In the genomic region with DNA sequence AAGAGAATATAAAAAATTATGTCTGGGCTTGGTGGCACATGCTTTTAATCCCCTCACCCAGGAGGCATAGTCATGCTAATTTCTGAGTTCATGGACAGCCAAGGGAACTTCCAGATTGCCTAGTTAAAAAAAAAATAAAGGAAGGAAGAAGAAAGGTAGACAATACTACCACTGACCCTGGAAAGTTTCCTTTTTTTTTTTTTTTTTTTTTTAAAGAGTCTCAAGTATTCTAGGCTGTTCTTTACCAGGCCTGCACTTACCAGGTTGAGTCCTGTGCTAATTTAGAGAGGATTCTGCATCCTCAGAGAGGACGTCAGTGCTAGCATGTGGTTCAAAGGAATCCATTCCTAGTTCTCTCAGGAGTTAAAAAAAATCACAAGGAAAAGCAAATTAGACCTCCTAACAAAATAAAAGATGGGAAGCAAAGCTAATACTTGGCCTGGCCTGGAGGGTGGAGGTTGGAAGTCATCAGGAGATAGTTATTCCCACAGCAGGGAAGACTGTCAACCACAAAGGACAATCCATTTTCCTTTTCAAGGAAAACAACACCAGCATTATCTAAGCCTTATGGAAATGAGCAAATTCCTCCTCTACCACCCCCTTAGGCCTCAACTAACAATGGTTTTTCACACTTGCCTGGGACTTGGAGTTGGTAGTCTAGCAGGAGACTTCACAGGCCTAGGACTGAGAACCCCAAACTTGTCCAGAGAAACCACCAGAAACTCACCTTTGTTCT, we compare ENCODE assay signal across 25 mouse cellular contexts. TPM values are rescaled to one million over a fixed set of nuclear protein-coding genes. Genes with fewer than 3 reads are reported as not detected.
A peak's percentile ranks its signal among the peaks of the same experiment; 100 is the strongest.
DNase-seq lines count a peak whose midpoint lies in the region; ATAC-seq and TF ChIP-seq lines count a peak whose summit lies in the region.
"Had no signal": no experiment of that assay in that cellular context is flagged by ENCODE, and none has a peak within 500 bp of the region (broad histone marks: within the 10 kb centered on the region; RNA-seq: fewer than 3 reads in every experiment).

No protein-coding gene starts in this region.

- TF ChIP-seq RAD21 in MEL (IDR thresholded peaks at IDR 0.05; ENCODE audit: low read depth, low read length) = no peak

- ATAC-seq in megakaryocyte, adult 5-6 weeks (ENCODE audit: poor library complexity, severe bottlenecking) = no peak
- no peak for ATAC-seq in liver, embryonic 14.5 days (ENCODE audit: insufficient read depth)
- ATAC-seq: forebrain, embryonic 13.5 days; intestine, postnatal 0 days had no signal

- peaks cover 3% of the 10 kb centered on the region for H3K36me3 ChIP-seq in megakaryocyte, embryonic 14.5 days (replicated peaks; ENCODE audit: low read length)
- no peaks in the 10 kb centered on the region for H3K36me3 ChIP-seq in ES-Bruce4 (ENCODE audit: control insufficient read depth, insufficient read depth, low read length, poor library complexity, severe bottlenecking)
- H3K36me3 ChIP-seq in MEL (ENCODE audit: control insufficient read depth in 1 of 2, insufficient read depth in 2 of 2, low read length in 2 of 2) = peaks cover 0 to 2% of the 10 kb centered on the region in 2 experiments; a peak in 1 of 4 replicates
- no peaks in the 10 kb centered on the region for H3K36me3 ChIP-seq in liver, embryonic 14.5 days (replicated peaks; ENCODE audit: control insufficient read depth, insufficient read depth, low read depth)
- H3K36me3 ChIP-seq in heart, embryonic 10.5 days = no peaks in the 10 kb centered on the region
- H3K36me3 ChIP-seq: midbrain, embryonic 12.5 days; neural tube, embryonic 13.5 days had no signal

- H3K4me3 ChIP-seq in megakaryocyte, embryonic 14.5 days (replicated peaks) = peak overlapping the region; percentile 71
- no peak overlapping the region for H3K4me3 ChIP-seq in ES-Bruce4 (ENCODE audit: low read depth, low read length)
- H3K4me3 ChIP-seq in MEL (ENCODE audit: control insufficient read depth in 1 of 2, insufficient read depth in 1 of 2, low read depth in 2 of 2, low read length in 2 of 2) = no peak overlapping the region
- no peak overlapping the region for H3K4me3 ChIP-seq in liver, embryonic 14.5 days (ENCODE audit: insufficient read depth in 1 of 2, low read depth in 2 of 2, low read length in 2 of 2)
- no peak overlapping the region for H3K4me3 ChIP-seq in heart, embryonic 10.5 days

- no peaks in the 10 kb centered on the region for H3K9me3 ChIP-seq in megakaryocyte, embryonic 14.5 days
- no peaks in the 10 kb centered on the region for H3K9me3 ChIP-seq in ES-Bruce4 (replicated peaks; ENCODE audit: control insufficient read depth, insufficient read depth, low read length, poor library complexity, severe bottlenecking)
- no peaks in the 10 kb centered on the region for H3K9me3 ChIP-seq in MEL (replicated peaks; ENCODE audit: insufficient read depth, low read length)
- H3K9me3 ChIP-seq in liver, embryonic 14.5 days (ENCODE audit: control insufficient read depth, low read length) = no peaks in the 10 kb centered on the region
- no peaks in the 10 kb centered on the region for H3K9me3 ChIP-seq in heart, embryonic 10.5 days
- H3K9me3 ChIP-seq: forebrain, embryonic 13.5 days; midbrain, embryonic 12.5 days; neural tube, embryonic 13.5 days had no signal

- TF ChIP-seq EP300 in ES-Bruce4 (IDR thresholded peaks at IDR 0.05; ENCODE audit: insufficient read depth, low read depth, low read length) (no peak), MEL (IDR thresholded peaks at IDR 0.05; ENCODE audit: low read depth in 1 of 2, low read length in 2 of 2) (no peak)
- no peak for TF ChIP-seq EP300 in liver, embryonic 14.5 days (IDR thresholded peaks at IDR 0.05; ENCODE audit: low read depth)

- peak overlapping the region; percentile 33; the same call in 1 of the 2 replicates for H3K9ac ChIP-seq in ES-Bruce4 (ENCODE audit: low read depth, poor library complexity, severe bottlenecking)
- H3K9ac ChIP-seq in MEL (ENCODE audit: control insufficient read depth, low read depth, low read length, poor library complexity, severe bottlenecking) = no peak overlapping the region
- no peak overlapping the region for H3K9ac ChIP-seq in liver, embryonic 14.5 days (replicated peaks)
- H3K9ac ChIP-seq: forebrain, embryonic 13.5 days; midbrain, embryonic 12.5 days had no signal

- TF ChIP-seq POLR2A in ES-Bruce4 (IDR thresholded peaks at IDR 0.05; ENCODE audit: insufficient read depth, low read length) (no peak), MEL (IDR thresholded peaks at IDR 0.05; ENCODE audit: control insufficient read depth in 1 of 2, insufficient read depth in 1 of 2, low read depth in 1 of 2, low read length in 2 of 2, poor library complexity in 1 of 2) (no peak)

- H3K79me2 ChIP-seq in MEL (ENCODE audit: control insufficient read depth, insufficient read depth, low read length, poor library complexity) = peaks cover 17% of the 10 kb centered on the region

- H3K4me2 ChIP-seq in liver, embryonic 14.5 days (ENCODE audit: low read depth) = peak overlapping the region; percentile 97; the same call in 1 of the 2 replicates

- 74% methylated on average over 1 of the region's 1 CpGs for WGBS in liver, embryonic 14.5 days (ENCODE audit: insufficient replicate concordance)
- WGBS in heart, embryonic 10.5 days = 54% methylated on average over 1 of the region's 1 CpGs

- peaks cover 34% of the 10 kb centered on the region for H3K4me1 ChIP-seq in megakaryocyte, embryonic 14.5 days
- H3K4me1 ChIP-seq in ES-Bruce4 (ENCODE audit: control insufficient read depth, insufficient read depth, low read length) (no peaks in the 10 kb centered on the region), MEL (ENCODE audit: control insufficient read depth in 1 of 2, insufficient read depth in 2 of 2, low read length in 2 of 2) (no peaks in the 10 kb centered on the region)
- H3K4me1 ChIP-seq in liver, embryonic 14.5 days (replicated peaks; ENCODE audit: control insufficient read depth in 2 of 2, insufficient read depth in 2 of 2, low read length in 1 of 2) = peaks cover 0 to 8% of the 10 kb centered on the region in 2 experiments; a peak in 3 of 4 replicates
- peaks cover 8% of the 10 kb centered on the region for H3K4me1 ChIP-seq in heart, embryonic 10.5 days

- TF ChIP-seq CTCF in ES-Bruce4 (IDR thresholded peaks at IDR 0.05; ENCODE audit: low read depth, low read length) = no peak
- TF ChIP-seq CTCF in MEL (IDR thresholded peaks at IDR 0.05 in 2 of 3, conservative IDR thresholded peaks at IDR 0.05 in 1 of 3; ENCODE audit: control insufficient read depth in 1 of 3, insufficient read depth in 1 of 3, low read depth in 2 of 3, low read length in 3 of 3, poor library complexity in 1 of 3, severe bottlenecking in 1 of 3) = no peak
- TF ChIP-seq CTCF in liver, embryonic 14.5 days (IDR thresholded peaks at IDR 0.05; ENCODE audit: low read depth) = no peak

- H3K27ac ChIP-seq in ES-Bruce4 (ENCODE audit: insufficient read depth, low read length) (peak overlapping the region; percentile 70), MEL (ENCODE audit: control insufficient read depth, low read depth, low read length) (no peak overlapping the region)
- H3K27ac ChIP-seq in liver, embryonic 14.5 days = no peak overlapping the region
- H3K27ac ChIP-seq in heart, embryonic 10.5 days = no peak overlapping the region
- H3K27ac ChIP-seq: forebrain, embryonic 13.5 days; hindbrain, embryonic 14.5 days; midbrain, embryonic 12.5 days; neural tube, embryonic 13.5 days; stomach, postnatal 0 days had no signal

- DNase-seq in MEL (ENCODE audit: low read depth, low spot score) = peak; percentile 17
- DNase-seq in liver, embryonic 14.5 days (ENCODE audit: low read depth in 3 of 3, low spot score in 3 of 3) = no peak
- no peak for DNase-seq in spleen, adult 12 weeks (ENCODE audit: low spot score)
- DNase-seq in heart, embryonic 10.5 days (ENCODE audit: low spot score) = no peak
- DNase-seq: adrenal gland, postnatal 14 days; B cell, adult 2 months; cerebellum, adult 11-12 months; cerebellum, postnatal 14 days; gastrocnemius, postnatal 10 days; kidney, adult 9 months; kidney, postnatal 10 days; layer of hippocampus, adult 9-11 months; lung, embryonic 14.5 days; lung, postnatal 14 days; thymus, adult 18-20 months; thymus, postnatal 36 days had no signal

- no peaks in the 10 kb centered on the region for H3K27me3 ChIP-seq in megakaryocyte, embryonic 14.5 days (replicated peaks)
- no peaks in the 10 kb centered on the region for H3K27me3 ChIP-seq in ES-Bruce4 (ENCODE audit: control insufficient read depth, insufficient read depth, low read length, poor library complexity, severe bottlenecking)
- no peaks in the 10 kb centered on the region for H3K27me3 ChIP-seq in MEL (ENCODE audit: control insufficient read depth in 1 of 2, insufficient read depth in 2 of 2, low read length in 2 of 2)
- H3K27me3 ChIP-seq in liver, embryonic 14.5 days (ENCODE audit: control insufficient read depth, insufficient read depth, low read length) = no peaks in the 10 kb centered on the region
- H3K27me3 ChIP-seq in heart, embryonic 10.5 days (ENCODE audit: insufficient read depth, poor library complexity, severe bottlenecking) = no peaks in the 10 kb centered on the region
- H3K27me3 ChIP-seq: forebrain, embryonic 13.5 days; midbrain, embryonic 12.5 days; neural tube, embryonic 13.5 days had no signal

TF ChIP-seq in MEL, 35 proteins besides CTCF, POLR2A, EP300 and RAD21:
- TF ChIP-seq ETS1 (IDR thresholded peaks at IDR 0.05; ENCODE audit: low read depth, low read length) = no peak
- no peak for TF ChIP-seq MYC (IDR thresholded peaks at IDR 0.05; ENCODE audit: low read depth, low read length)
- TF ChIP-seq TCF12 (IDR thresholded peaks at IDR 0.05; ENCODE audit: low read depth, low read length) = no peak
- no peak for TF ChIP-seq MEF2A (IDR thresholded peaks at IDR 0.05; ENCODE audit: extremely low read depth, insufficient replicate concordance, low read depth, low read length, poor library complexity, severe bottlenecking)
- peak; percentile 54; the same call in 1 of the 2 replicates for TF ChIP-seq ZNF384 (IDR thresholded peaks at IDR 0.05; ENCODE audit: low read depth, low read length)
- no peak for TF ChIP-seq CHD2 (IDR thresholded peaks at IDR 0.05; ENCODE audit: low read length)
TF ChIP-seq in MEL: peak in this region for 1.

RNA-seq across cellular contexts. Expression of gene Jarid2, which starts 1.0 kb away (rescaled TPM):
- 68.2 and 178 TPM in 2 replicates for polyA plus RNA-seq in megakaryocyte, embryonic 14.5 days (2012; ENCODE audit: insufficient read depth, low replicate concordance)
- 49.1 and 49.2 TPM in 2 replicates for total RNA-seq in megakaryocyte, adult 5-6 weeks (2015)
- total RNA-seq in megakaryocyte, adult 5-6 weeks (2017) = 59.8 and 74.4 TPM in 2 replicates
- polyA plus RNA-seq in ES-Bruce4 (2011; ENCODE audit: insufficient read depth, insufficient read length, low read depth, missing spikeins) (143 and 150 TPM in 2 replicates), MEL (2012; ENCODE audit: insufficient read depth in 1 of 2, insufficient read length in 2 of 2, low read depth in 1 of 2, low replicate concordance in 2 of 2, missing spikeins in 1 of 2) (10 to 100 TPM; 21.2 to 76.5 TPM)
- 5.4 and 6.7 TPM in 2 replicates for total RNA-seq in MEL (2012; rRNA removed)
- polyA plus RNA-seq in liver, embryonic 14.5 days (2012; rRNA removed) = 4.1 and 5.9 TPM in 2 replicates
- polyA plus RNA-seq in liver, embryonic 14.5 days (2014; fragmentation: Nextera tagmentation; extraction: Ambion mirVana) = 4.9 TPM in 2 replicates
- polyA plus RNA-seq in heart, embryonic 10.5 days (2016; fragmentation: Nextera tagmentation; extraction: Ambion mirVana) = 37.0 and 39.8 TPM in 2 replicates
